Mouse (Mus musculus): Measurements from ENCODE around the gene Amd1. TPM values are rescaled to one million over a fixed set of nuclear protein-coding genes. Genes with fewer than 3 reads are reported as not detected.
A peak's percentile ranks its signal among the peaks of the same experiment; 100 is the strongest.

The Amd1 gene
- polyA plus RNA-seq, 1 experiment, result 18.8 TPM

DNA sequence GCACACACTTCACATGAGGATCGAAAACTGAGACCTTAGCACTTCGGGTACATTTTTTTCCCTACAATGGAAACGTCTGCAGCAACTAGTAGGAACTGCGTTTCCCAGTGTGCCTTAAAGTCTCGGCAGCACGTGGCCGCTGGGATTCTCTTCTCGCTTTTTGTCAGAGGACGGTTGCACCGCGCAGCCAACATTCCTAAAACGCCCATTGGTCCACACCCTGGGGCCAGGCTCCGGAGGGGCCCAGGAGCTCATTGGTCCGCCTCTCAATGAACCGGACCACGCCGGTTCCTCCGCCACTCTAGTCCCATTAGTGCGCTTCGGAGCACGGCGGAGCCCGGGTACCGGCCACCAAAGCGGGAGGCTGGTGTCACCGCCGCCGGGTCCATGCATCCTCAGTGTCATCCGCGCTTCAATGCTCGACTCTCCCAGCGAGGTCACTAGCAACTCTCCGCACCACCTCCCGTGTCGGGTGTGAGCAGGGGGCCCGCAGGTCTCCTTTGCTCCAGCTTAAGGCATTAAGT lies 1.3 kb downstream of the Amd1 start:
- TF ChIP-seq POLR2A (IDR thresholded peaks at IDR 0.05; ENCODE audit: control insufficient read depth, low read depth, low read length) (peak; percentile 50), CTCF (IDR thresholded peaks at IDR 0.05; ENCODE audit: control insufficient read depth, insufficient read depth, insufficient replicate concordance, low read depth, low read length) (no peak)
- Histone ChIP-seq H3K4me3 (ENCODE audit: control insufficient read depth, low read depth, low read length) (peak overlapping the region; percentile 93), H3K36me3 (ENCODE audit: control insufficient read depth, insufficient read depth, low read length) (no peaks in the 10 kb centered on the region), H3K27ac (ENCODE audit: control insufficient read depth, insufficient read depth, low read depth, low read length) (peak overlapping the region; percentile 88), H3K4me1 (ENCODE audit: control insufficient read depth, insufficient read depth, low read length) (peaks cover 4% of the 10 kb centered on the region), H3K27me3 (ENCODE audit: control insufficient read depth, insufficient read depth, low read length) (no peaks in the 10 kb centered on the region)

DNA sequence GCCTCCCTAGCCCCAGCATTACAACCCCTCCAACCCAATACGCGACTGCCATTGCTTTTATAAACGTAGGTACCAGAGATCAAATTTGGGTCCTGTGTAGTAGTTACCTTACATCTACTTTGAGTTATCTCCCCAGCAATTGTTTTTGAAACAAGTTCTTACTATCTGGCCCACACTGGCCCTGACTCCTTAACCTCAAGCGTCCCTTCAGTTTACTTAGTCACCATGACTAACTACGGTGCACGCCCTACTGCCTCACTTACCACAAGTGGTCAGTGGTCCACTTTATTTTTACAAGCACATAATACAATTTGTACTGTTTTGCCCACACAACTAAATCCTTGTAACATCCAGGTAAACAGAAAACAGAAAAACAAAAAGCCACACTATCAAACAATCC lies 9.3 kb downstream of the Amd1 start:
- H3K27ac ChIP-seq (ENCODE audit: control insufficient read depth, insufficient read depth, low read depth, low read length), result no peak overlapping the region
- H3K36me3 ChIP-seq (ENCODE audit: control insufficient read depth, insufficient read depth, low read length), result 0 out of 2 replicates have a peak, but pooled peaks cover 1% of the 10 kb centered on the region
- no peaks in the 10 kb centered on the region for H3K4me1 ChIP-seq (ENCODE audit: control insufficient read depth, insufficient read depth, low read length)

DNA sequence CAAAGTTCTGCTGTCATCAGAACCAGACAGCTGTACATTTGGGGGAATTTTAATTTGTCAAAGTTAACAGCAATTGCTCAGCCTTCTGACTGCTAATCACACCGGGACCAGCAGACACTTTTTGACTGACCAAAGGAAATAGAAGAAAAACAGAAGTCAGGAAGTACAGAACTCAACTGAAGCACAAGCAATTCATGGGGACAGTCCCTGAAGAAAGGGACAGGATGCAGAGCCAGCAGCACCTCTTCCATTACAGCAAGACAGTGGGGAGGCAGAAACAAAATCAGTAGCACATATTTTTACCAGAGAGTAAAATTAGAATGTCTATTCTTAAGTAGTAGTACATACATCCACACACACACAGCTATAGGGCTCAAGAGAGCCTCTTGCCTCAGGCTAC lies 15.2 kb downstream of the Amd1 start:
- TF ChIP-seq POLR2A (IDR thresholded peaks at IDR 0.05; ENCODE audit: control insufficient read depth, low read depth, low read length), result no peak
- TF ChIP-seq CTCF (IDR thresholded peaks at IDR 0.05; ENCODE audit: control insufficient read depth, insufficient read depth, insufficient replicate concordance, low read depth, low read length), result no peak
- Histone ChIP-seq H3K4me3 (ENCODE audit: control insufficient read depth, low read depth, low read length) (no peak overlapping the region), H3K4me1 (ENCODE audit: control insufficient read depth, insufficient read depth, low read length) (peaks cover 9% of the 10 kb centered on the region), H3K27me3 (ENCODE audit: control insufficient read depth, insufficient read depth, low read length) (no peaks in the 10 kb centered on the region), H3K27ac (ENCODE audit: control insufficient read depth, insufficient read depth, low read depth, low read length) (no peak overlapping the region), H3K36me3 (ENCODE audit: control insufficient read depth, insufficient read depth, low read length) (0 out of 2 replicates have a peak, but pooled peaks cover 1% of the 10 kb centered on the region)

More for the DNA sequence above, 9.3 kb downstream of the Amd1 start:
- H3K27me3 ChIP-seq (ENCODE audit: control insufficient read depth, insufficient read depth, low read length), result no peaks in the 10 kb centered on the region
- H3K4me3 ChIP-seq (ENCODE audit: control insufficient read depth, low read depth, low read length), result no peak overlapping the region
- TF ChIP-seq POLR2A (IDR thresholded peaks at IDR 0.05; ENCODE audit: control insufficient read depth, low read depth, low read length) (no peak), CTCF (IDR thresholded peaks at IDR 0.05; ENCODE audit: control insufficient read depth, insufficient read depth, insufficient replicate concordance, low read depth, low read length) (no peak)

DNA sequence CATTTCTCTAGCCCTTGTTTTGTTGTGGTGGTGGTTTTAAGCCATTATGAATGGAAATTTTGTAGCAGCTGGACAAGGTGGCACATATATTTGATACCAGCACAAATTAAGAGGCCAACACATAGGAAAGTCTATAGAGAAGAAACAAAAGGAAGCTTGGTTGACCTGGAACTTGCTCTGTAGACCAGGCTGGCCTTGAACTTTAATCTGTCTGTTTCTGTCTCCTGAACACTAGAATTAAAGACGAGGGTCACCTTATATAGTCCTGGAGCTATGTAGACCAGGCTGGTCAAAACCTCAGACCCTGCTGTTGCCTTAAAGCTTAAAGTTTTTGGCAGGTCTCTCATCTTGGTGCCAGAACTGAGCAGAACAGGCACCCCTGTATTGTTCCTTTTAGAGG lies 16.4 kb downstream of the Amd1 start:
- no peaks in the 10 kb centered on the region for H3K36me3 ChIP-seq (ENCODE audit: control insufficient read depth, insufficient read depth, low read length)
- no peak overlapping the region for H3K27ac ChIP-seq (ENCODE audit: control insufficient read depth, insufficient read depth, low read depth, low read length)
- H3K4me3 ChIP-seq (ENCODE audit: control insufficient read depth, low read depth, low read length), result no peak overlapping the region
- TF ChIP-seq CTCF (IDR thresholded peaks at IDR 0.05; ENCODE audit: control insufficient read depth, insufficient read depth, insufficient replicate concordance, low read depth, low read length), result no peak
- TF ChIP-seq POLR2A (IDR thresholded peaks at IDR 0.05; ENCODE audit: control insufficient read depth, low read depth, low read length), result no peak
- no peaks in the 10 kb centered on the region for H3K27me3 ChIP-seq (ENCODE audit: control insufficient read depth, insufficient read depth, low read length)
- H3K4me1 ChIP-seq (ENCODE audit: control insufficient read depth, insufficient read depth, low read length), result peaks cover 9% of the 10 kb centered on the region

DNA sequence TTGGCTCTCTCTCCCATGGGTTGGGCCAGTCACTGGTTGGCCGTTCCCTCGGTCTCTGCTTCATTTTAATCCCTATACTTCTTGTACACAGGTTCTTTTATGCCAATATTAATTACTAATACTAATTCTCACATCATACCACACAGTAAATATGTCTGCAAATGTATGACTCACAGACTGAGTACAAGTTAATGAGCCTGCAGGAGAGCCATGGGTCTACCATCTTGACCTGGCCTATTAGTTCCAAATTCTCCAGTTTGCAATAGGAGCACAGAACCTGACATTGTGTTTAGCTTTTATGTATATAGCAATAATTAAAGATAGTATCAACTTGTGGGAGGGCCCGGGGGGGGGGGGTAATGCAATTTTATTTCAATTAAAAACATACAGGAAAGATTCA lies 17.0 kb downstream of the Amd1 start:
- Histone ChIP-seq H3K4me1 (ENCODE audit: control insufficient read depth, insufficient read depth, low read length) (peaks cover 9% of the 10 kb centered on the region), H3K36me3 (ENCODE audit: control insufficient read depth, insufficient read depth, low read length) (no peaks in the 10 kb centered on the region), H3K4me3 (ENCODE audit: control insufficient read depth, low read depth, low read length) (peak overlapping the region; percentile 14), H3K27ac (ENCODE audit: control insufficient read depth, insufficient read depth, low read depth, low read length) (no peak overlapping the region), H3K27me3 (ENCODE audit: control insufficient read depth, insufficient read depth, low read length) (no peaks in the 10 kb centered on the region)
- TF ChIP-seq POLR2A (IDR thresholded peaks at IDR 0.05; ENCODE audit: control insufficient read depth, low read depth, low read length), result no peak
- TF ChIP-seq CTCF (IDR thresholded peaks at IDR 0.05; ENCODE audit: control insufficient read depth, insufficient read depth, insufficient replicate concordance, low read depth, low read length), result no peak

DNA sequence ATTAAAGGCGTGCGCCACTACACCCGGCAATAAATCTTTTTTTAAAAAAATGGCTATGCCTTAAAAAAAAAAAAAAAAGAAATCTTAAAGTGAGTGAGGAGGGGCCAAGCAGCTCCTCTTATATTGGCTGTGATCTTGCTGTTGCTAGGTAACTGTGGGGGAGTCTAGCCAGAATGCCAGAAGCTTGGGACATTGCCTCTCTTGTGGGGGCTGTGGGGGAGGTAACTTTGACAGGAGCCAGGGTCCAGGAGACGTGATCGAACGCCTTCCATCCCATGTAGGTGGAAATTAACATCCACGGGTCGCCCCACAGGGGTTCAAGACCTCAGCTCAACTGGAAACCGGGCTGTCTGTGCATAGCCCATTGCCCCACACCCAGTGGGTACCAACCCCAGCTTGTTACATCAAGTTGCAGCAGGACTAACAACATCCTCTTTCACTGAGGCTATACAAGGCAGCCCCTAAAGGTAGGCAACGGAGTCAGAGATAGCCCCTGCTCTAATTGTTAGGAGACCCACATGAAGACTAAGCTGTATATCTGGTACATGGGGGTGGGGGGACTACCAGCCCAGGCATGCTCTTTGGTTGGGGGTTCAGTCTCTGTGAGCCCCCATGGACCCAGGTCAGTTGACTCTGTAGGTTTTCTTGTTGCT lies 17.7 kb downstream of the Amd1 start:
- Histone ChIP-seq H3K27ac (ENCODE audit: control insufficient read depth, insufficient read depth, low read depth, low read length) (no peak overlapping the region), H3K36me3 (ENCODE audit: control insufficient read depth, insufficient read depth, low read length) (no peaks in the 10 kb centered on the region), H3K4me1 (ENCODE audit: control insufficient read depth, insufficient read depth, low read length) (peaks cover 9% of the 10 kb centered on the region), H3K4me3 (ENCODE audit: control insufficient read depth, low read depth, low read length) (no peak overlapping the region), H3K27me3 (ENCODE audit: control insufficient read depth, insufficient read depth, low read length) (no peaks in the 10 kb centered on the region)
- TF ChIP-seq CTCF (IDR thresholded peaks at IDR 0.05; ENCODE audit: control insufficient read depth, insufficient read depth, insufficient replicate concordance, low read depth, low read length), result no peak
- TF ChIP-seq POLR2A (IDR thresholded peaks at IDR 0.05; ENCODE audit: control insufficient read depth, low read depth, low read length), result no peak

DNA sequence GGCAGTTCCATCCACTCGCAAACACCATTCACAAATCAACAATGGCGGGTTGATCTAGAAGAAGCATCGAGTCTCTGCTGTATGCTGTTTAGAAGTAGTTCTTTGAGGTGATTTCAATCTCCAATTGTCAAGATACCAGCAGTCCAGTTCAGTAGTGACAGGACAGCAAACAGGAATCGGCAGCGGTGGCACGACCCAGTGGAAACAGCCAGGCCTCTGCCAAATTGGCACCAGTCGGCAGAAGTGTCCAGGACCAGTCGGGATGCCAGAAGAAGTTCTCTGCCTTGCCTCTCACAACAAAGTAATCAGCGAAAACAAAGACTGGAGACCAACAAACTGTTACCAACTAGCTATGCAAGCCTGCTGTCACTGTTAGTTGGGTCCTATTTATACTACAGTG lies 18.4 kb downstream of the Amd1 start:
- H3K27ac ChIP-seq (ENCODE audit: control insufficient read depth, insufficient read depth, low read depth, low read length), result no peak overlapping the region

More for the DNA sequence above, 18.4 kb downstream of the Amd1 start:
- TF ChIP-seq CTCF (IDR thresholded peaks at IDR 0.05; ENCODE audit: control insufficient read depth, insufficient read depth, insufficient replicate concordance, low read depth, low read length) (no peak), POLR2A (IDR thresholded peaks at IDR 0.05; ENCODE audit: control insufficient read depth, low read depth, low read length) (no peak)
- Histone ChIP-seq H3K4me1 (ENCODE audit: control insufficient read depth, insufficient read depth, low read length) (peaks cover 9% of the 10 kb centered on the region), H3K36me3 (ENCODE audit: control insufficient read depth, insufficient read depth, low read length) (no peaks in the 10 kb centered on the region), H3K4me3 (ENCODE audit: control insufficient read depth, low read depth, low read length) (no peak overlapping the region), H3K27me3 (ENCODE audit: control insufficient read depth, insufficient read depth, low read length) (no peaks in the 10 kb centered on the region)
